ENCODE assay signal across 24 mouse cellular contexts in the genomic region with DNA sequence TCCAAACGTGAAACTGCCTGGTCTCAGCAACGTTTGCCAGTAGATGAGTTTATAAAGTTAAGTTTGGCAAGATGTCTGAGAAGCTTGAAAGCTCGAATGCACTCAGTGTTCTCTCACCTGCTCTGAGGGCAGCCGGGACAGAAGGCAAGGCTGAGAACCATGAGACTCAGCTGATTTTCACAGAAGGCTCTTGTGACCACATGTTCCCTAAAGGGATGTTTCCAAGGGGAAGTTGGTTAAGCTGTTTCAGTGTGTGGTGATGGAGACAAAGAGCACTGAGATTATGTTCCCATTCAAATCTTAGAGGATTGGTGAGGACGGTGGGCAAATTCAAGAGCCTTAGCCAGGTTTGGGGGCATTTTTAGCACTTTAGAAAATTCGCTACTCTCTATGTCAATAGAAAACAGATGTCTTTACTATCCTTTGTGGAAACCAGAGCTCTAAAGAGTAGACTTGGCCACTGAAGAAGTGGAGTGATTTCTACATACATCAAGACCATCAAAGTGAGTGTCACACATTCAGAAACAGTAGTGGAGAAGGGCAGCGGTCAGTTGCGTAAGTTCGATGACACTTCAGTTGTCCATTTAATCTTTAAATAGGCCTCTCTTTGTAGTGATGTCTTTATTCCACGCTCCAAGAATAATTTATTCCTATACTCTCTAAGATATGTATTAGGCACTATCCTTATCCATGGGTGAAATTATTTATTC.
DNase-seq lines count a peak whose midpoint lies in the region; ATAC-seq lines count a peak whose summit lies in the region.
"Had no signal": no experiment of that assay in that cellular context is flagged by ENCODE, and none has a peak within 500 bp of the region (broad histone marks: within the 10 kb centered on the region; RNA-seq: fewer than 3 reads in every experiment).

No protein-coding gene starts in this region.

- DNase-seq in frontal cortex, adult 2 months (ENCODE audit: extremely low spot score in 1 of 2, low spot score in 1 of 2) = no peak
- DNase-seq in lung, postnatal 36 days = peak; percentile 22
- DNase-seq in lung, postnatal 25 days (ENCODE audit: low spot score) = no peak
- DNase-seq in hindbrain, embryonic 14.5 days (ENCODE audit: low spot score) = no peak
- DNase-seq: adrenal gland, postnatal 10 days; B cell, adult 2 months; cerebellum, adult 11-12 months; cerebellum, adult 9-10 months; cerebellum, postnatal 36 days; forebrain, postnatal 0 days; gastrocnemius, postnatal 36 days; heart, adult 2 months; heart, postnatal 10 days; heart, postnatal 4 days had no signal

- no peaks in the 10 kb centered on the region for H3K36me3 ChIP-seq in hindbrain, embryonic 16.5 days (ENCODE audit: control insufficient read depth, insufficient read depth, low read length)
- H3K36me3 ChIP-seq in hindbrain, embryonic 14.5 days (replicated peaks; ENCODE audit: control insufficient read depth, insufficient read depth) = no peaks in the 10 kb centered on the region
- H3K36me3 ChIP-seq: embryonic facial prominence, embryonic 10.5 days; G1E; heart, embryonic 13.5 days; hindbrain, embryonic 13.5 days had no signal

- no peak overlapping the region for H3K27ac ChIP-seq in hindbrain, embryonic 16.5 days (ENCODE audit: low read depth, low read length)
- no peak overlapping the region for H3K27ac ChIP-seq in hindbrain, embryonic 14.5 days
- H3K27ac ChIP-seq: embryonic facial prominence, embryonic 10.5 days; forebrain, embryonic 13.5 days; heart, adult 2 months; heart, embryonic 13.5 days; hindbrain, embryonic 13.5 days had no signal

- no peaks in the 10 kb centered on the region for H3K27me3 ChIP-seq in hindbrain, embryonic 16.5 days (replicated peaks; ENCODE audit: control insufficient read depth, insufficient read depth, low read length)
- H3K27me3 ChIP-seq in hindbrain, embryonic 14.5 days (ENCODE audit: control insufficient read depth, insufficient read depth, low read length) = no peaks in the 10 kb centered on the region
- H3K27me3 ChIP-seq: heart, embryonic 13.5 days; hindbrain, embryonic 13.5 days had no signal

- 93% methylated on average over 10 of the region's 10 CpGs for WGBS in hindbrain, embryonic 16.5 days
- 87% methylated on average over 10 of the region's 10 CpGs for WGBS in hindbrain, embryonic 14.5 days

- no peaks in the 10 kb centered on the region for H3K9me3 ChIP-seq in hindbrain, embryonic 16.5 days (ENCODE audit: control insufficient read depth, low read length)
- H3K9me3 ChIP-seq in hindbrain, embryonic 14.5 days (ENCODE audit: control insufficient read depth, low read length) = no peaks in the 10 kb centered on the region
- H3K9me3 ChIP-seq: embryonic facial prominence, embryonic 10.5 days; forebrain, embryonic 13.5 days; heart, embryonic 13.5 days; hindbrain, embryonic 13.5 days had no signal

- no peak overlapping the region for H3K9ac ChIP-seq in hindbrain, embryonic 16.5 days (ENCODE audit: low read depth, low read length)
- H3K9ac ChIP-seq in hindbrain, embryonic 14.5 days = no peak overlapping the region
- H3K9ac ChIP-seq: forebrain, embryonic 13.5 days; forebrain, postnatal 0 days; heart, embryonic 13.5 days; hindbrain, embryonic 13.5 days had no signal

- no peak overlapping the region for H3K4me2 ChIP-seq in hindbrain, embryonic 16.5 days (ENCODE audit: low read length)
- H3K4me2 ChIP-seq in hindbrain, embryonic 14.5 days (replicated peaks) = no peak overlapping the region
- H3K4me2 ChIP-seq: forebrain, embryonic 13.5 days; heart, embryonic 13.5 days; hindbrain, embryonic 13.5 days had no signal

- H3K4me3 ChIP-seq in hindbrain, embryonic 16.5 days (ENCODE audit: low read length) = no peak overlapping the region
- no peak overlapping the region for H3K4me3 ChIP-seq in hindbrain, embryonic 14.5 days (replicated peaks; ENCODE audit: low read length)
- H3K4me3 ChIP-seq: embryonic facial prominence, embryonic 10.5 days; forebrain, embryonic 13.5 days; heart, adult 2 months; heart, embryonic 13.5 days; hindbrain, embryonic 13.5 days had no signal

- ATAC-seq in frontal cortex, adult (ENCODE audit: low TSS enrichment) = peak; percentile 41; the same call in 1 of the 2 replicates
- ATAC-seq in megakaryocyte progenitor cell, adult 5-6 weeks (replicated peaks; ENCODE audit: poor library complexity) = peak; percentile 88
- ATAC-seq in hindbrain, embryonic 16.5 days = no peak
- no peak for ATAC-seq in hindbrain, embryonic 14.5 days (ENCODE audit: low FRiP score)
- ATAC-seq: CD4-positive, CD25-positive, alpha-beta regulatory T cell, adult 4 months; forebrain, embryonic 13.5 days; forebrain, postnatal 0 days; intestine, embryonic 16.5 days had no signal

- H3K4me1 ChIP-seq in hindbrain, embryonic 16.5 days (ENCODE audit: control insufficient read depth, insufficient read depth, low read depth, low read length) = no peaks in the 10 kb centered on the region
- 0 out of 2 replicates have a peak, but pooled peaks cover 8% of the 10 kb centered on the region for H3K4me1 ChIP-seq in hindbrain, embryonic 14.5 days (replicated peaks; ENCODE audit: control insufficient read depth, insufficient read depth, low read length)
- H3K4me1 ChIP-seq: forebrain, embryonic 13.5 days had no signal

Comparison
In these comparisons a context has a peak if more than half of its experiments do, and no peak if none do; other contexts are left out.
1. ATAC-seq: peak in frontal cortex, adult (single experiment) and megakaryocyte progenitor cell, adult 5-6 weeks (single experiment); none in hindbrain, embryonic 16.5 days (single experiment) and hindbrain, embryonic 14.5 days (single experiment).